Mouse (Mus musculus) testis, adult 2 months (tissue): ENCODE measurements around the gene St6galnac3.

Source experiments
- CTCF ChIP-seq: fragments of 200-500 bp; IDR thresholded peaks from 2 replicates; pipeline ENCODE4 v1.5.1; 2012; ENCODE audit warnings: low read depth, mild to moderate bottlenecking, inconsistent platforms, low read length, moderate library complexity; ENCODE audit not compliant: control insufficient read depth, insufficient read depth, insufficient replicate concordance
- POLR2A ChIP-seq: fragments of 200-500 bp; IDR thresholded peaks from 2 replicates; pipeline ENCODE4 v1.6.1; 2012; ENCODE audit warnings: low read depth, mild to moderate bottlenecking, inconsistent platforms, low read length, moderate library complexity; ENCODE audit not compliant: control insufficient read depth

- TF ChIP-seq CTCF, result no peak
- no peak for TF ChIP-seq POLR2A
These were observed 62.2 kb downstream of the St6galnac3 start for GRCm38 (mm10) chr3:153662796-153663195.
